Mouse (Mus musculus): Measurements from ENCODE around the gene Lctl.

Lctl gene

GRCm38 (mm10) chr9:64116876-64117275 lies at the start of gene Lctl:
Lctl (plus strand) TSS chr9:64117147.
- DNase-seq = no peak

- no peak for DNase-seq
These were observed 49.2 kb upstream of the Lctl start for GRCm38 (mm10) chr9:64067787-64068186.

- no peak for DNase-seq
These were observed 48.4 kb upstream of the Lctl start for GRCm38 (mm10) chr9:64068571-64068970.

GRCm38 (mm10) chr9:64069131-64069530 lies 47.8 kb upstream of the Lctl start:
- DNase-seq = no peak

DNA sequence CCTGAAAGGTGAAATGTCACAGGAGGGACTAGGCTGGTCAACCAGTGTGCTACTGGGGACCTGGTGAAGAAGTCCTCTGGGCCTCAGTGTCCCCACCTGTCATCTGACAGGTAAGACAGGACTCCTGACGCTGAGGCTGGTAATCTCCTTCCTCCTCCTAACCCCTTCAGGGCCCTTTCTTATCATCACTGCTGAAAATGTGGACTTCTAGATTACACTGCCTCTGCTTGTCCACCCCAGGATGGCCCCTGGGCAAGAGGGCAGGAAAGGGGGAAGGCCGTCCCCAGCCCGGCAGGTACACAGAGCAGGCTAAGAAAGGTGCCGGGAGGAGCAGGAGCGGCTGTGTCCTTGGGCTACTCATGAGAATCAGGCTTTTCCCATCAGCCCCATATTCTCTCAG lies 46.3 kb upstream of the Lctl start:
- no peak for DNase-seq

- DNase-seq = no peak
These were observed 42.1 kb upstream of the Lctl start for GRCm38 (mm10) chr9:64074831-64075230.

DNA sequence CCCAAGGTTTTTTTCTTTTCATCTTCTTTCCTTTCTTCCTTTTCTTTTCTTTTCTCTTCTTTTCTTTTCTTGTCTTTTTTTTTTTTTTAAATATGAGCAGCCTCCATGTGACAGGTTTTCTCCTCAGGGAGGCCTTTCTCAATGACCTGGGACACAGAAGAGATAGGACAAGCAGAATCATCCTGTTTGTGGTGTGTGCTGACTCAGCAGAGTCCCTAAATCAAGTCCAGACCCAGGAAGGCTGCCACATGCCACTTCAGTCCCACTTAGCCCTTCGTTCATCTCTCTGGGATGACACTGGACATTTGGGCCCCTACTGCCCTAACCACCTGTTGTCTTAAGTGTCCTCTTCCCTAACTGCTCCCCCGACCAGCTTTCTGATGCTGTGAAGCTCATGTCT lies 40.5 kb upstream of the Lctl start:
- DNase-seq = no peak

DNA sequence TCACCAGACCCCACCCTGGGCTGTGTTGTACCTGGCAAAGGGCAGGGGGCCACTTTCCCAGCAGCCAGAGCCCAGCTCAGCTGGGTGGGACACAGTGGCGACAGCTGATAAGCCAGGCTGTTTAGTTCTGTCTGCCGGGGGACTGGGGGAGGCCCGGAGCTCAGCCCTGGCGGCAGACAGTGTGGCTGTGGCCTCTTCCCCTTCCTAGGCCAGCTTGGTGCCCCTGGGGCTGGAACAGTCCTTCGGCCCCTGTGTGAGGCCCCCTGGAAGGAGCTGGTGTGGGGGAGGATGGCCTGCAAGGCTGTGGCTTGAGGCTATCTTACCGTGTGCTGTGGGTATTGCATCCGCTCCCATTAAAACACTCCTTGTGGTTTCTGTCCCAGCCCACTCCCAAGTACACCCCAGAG lies 38.6 kb upstream of the Lctl start:
- no peak for DNase-seq

DNA sequence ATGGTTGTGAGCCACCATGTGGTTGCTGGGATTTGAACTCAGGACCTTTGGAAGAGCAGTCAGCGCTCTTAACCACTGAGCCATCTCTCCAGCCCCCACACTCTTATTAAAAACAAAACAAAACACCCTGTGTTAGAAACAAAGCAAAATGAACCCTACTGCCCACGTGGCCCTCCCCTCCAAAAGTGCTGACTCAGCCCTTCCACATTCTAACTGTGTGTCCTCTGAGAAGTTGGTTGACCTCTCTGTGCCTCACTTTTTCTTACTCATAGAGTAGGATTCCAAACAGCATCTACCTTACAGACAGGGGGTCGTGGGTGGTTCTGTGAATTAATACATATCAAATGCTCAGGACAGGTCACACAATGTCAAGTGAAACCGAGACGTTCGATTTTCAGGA lies 37.0 kb upstream of the Lctl start:
- no peak for DNase-seq

DNA sequence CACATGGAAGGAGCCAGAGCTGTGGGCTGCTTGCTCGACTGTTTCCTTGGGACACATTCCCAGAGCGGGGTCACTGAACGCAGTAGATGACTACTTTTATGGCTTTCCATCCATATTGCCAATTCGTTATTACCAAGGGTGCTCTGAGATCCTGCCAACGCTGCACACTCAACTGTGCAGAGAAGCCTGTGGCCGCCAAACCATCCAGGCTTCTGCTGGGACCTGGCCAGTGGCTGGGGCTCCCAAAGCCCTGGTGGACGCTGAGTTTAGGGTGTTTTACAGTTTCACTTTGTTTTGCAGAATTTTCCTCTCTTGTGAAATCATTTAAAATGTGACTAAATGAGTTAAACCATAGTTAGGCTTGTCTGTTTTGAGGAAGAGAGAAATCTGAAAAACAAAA lies 32.7 kb upstream of the Lctl start:
- no peak for DNase-seq

- DNase-seq = no peak
These were observed 32.1 kb upstream of the Lctl start for GRCm38 (mm10) chr9:64084661-64085399.

DNA sequence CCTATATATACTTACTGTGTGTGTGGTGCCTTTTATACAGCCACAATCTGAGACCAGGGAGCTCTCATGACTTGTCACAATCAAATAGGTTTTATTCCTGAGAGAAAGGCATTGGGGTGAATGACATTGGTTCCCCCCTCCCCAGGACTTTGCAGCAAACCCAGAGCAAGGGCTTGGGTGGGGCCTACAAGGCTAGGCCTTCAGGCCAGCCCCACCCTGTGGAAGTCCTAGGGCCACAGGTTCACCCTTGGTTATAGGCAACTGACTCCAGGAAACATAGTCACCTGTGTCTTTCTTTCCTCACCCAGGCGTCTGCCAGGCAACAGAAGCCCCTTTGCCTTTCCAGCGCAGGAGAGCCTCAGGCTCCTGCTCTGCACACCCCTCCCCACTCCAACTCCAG lies 31.0 kb upstream of the Lctl start:
- DNase-seq = no peak

DNA sequence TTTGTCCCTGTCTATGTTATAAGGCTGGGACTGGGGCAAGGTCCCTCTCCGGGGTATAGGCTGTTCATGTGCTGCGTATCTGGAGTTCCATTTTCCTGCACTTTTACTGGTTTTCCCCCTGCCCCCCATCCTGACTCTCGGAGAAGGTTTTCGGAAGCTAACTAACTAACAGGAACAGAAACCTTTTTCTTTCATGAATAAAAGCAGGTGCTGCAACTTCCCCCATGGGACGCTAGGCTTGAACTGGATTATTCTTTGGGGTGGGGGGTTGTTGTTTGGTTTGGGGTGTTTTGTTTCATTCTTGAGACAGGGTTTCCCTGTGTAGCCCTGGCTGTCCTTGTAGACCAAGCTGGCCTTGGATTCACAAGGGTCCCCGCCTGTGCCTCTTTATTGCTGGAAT lies 30.4 kb upstream of the Lctl start:
- no peak for DNase-seq

DNA sequence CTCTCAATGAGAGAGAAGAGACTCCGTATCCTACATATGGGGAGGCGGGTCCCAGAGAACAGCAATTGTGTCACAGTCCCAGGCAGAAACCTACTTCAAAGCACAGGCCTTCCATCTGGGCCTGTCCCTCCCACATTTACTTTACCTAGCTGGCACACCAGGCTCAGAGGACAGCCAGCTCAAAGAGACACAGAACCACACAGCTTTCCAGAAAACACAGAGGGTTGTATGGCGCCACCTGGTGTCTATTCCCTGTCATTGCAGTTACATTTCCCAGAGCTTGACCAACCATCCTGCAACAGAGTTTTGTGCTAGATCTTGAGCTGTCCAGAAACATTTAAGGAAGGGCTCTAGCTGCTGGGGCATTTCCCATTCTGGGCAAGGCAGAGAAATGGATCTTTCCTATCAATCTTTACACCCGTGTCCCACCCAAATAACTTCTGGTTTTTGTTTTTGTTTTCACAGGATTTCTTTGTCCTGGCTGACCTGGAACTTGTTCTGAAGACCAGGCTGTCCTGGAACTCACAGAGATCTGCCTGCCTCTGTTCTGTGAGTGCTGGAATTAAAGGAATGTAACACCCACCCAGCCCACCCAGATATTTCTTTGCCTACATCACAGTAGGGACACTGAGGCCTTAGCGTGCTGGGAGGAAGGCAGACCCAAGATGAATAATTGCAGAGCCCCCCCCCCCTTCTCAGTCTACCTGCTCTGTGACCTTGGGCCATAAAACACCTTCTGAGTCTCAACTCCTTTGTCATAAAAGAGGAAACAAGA lies 29.3 kb upstream of the Lctl start:
- peak; percentile 45 for DNase-seq

GRCm38 (mm10) chr9:64088346-64088745 lies 28.6 kb upstream of the Lctl start:
- DNase-seq = no peak

DNA sequence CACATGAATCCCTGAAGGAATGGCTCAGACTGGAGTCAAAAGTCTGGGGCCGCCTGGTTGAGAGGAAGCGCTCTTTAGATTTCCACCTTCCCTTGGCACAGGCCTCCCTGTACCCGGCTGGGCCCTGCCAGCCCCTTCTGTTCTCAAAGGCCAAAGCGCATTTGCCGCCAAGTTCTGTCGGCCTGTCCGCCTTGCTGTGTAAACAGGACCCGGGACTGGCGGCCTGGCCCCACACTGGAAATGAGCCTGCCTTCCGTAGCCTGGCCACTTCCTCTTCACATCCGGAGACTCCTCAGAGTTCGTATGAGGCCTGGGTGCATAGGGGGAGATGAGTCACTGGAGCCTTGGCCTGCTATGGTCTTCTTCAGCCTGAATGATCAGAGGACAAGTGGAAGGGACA lies 27.9 kb upstream of the Lctl start:
- no peak for DNase-seq

- DNase-seq = peak; percentile 9
These were observed 22.9 kb upstream of the Lctl start for GRCm38 (mm10) chr9:64094083-64094482.

DNA sequence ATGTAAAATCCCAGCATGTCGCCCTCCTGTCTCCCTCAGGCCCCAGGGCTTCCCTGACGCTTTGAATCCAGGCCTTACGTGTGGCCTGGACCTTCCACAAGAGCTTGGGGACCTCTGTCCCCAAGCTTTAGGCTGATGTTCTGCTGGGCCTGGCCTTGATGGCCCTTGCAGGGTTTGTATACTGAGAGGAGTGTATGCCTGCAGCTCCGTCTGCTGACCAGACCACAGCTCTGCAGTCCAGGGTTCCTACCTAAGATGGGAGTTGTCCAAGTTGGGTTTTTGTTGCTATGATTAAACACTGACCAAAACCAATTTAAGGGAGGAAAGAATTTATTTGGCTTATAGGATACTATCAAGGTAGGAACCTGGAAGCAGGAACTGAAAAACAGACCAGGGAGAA lies 18.7 kb upstream of the Lctl start:
- DNase-seq = no peak

DNA sequence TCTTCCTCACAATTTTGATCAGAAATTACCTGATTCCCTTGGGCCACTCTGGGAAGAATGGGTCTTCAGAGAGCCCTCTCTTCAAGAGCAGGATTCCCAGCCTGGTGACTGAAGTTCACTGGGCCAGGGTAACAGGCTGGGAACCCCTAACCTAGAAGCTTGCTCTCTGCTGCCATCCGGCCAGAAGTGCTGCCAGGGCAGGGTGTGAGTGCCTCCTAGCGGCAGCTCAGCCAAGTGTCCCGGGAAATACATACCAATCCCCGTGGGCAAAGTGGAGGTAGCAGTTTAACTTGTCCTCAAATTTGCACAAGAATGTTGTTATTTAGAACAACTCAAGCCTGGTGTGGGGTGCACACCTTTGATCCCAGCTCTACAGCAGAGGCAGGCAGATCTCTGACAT lies 16.5 kb upstream of the Lctl start:
- peak; percentile 16 for DNase-seq

DNA sequence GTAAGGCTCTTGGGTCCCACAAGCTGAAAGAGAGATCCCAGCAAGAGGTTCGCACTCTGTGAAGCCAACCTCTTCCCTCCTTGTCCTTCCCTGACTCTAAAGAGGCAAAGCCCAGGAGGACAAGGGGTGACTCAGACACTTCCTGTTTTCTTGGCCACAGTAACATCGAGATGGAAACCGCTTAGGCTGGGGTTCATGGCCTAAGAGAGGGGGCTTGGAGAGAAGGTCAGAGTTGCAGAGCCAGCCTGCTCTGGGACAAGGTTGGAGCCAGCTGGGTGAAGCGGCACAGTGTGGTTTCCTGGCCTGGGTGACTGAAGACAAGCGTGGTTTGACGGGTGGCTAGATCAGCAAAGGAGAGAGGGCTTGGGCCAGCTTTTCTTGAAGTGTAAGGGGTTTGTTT lies 11.6 kb upstream of the Lctl start:
- no peak for DNase-seq

DNA sequence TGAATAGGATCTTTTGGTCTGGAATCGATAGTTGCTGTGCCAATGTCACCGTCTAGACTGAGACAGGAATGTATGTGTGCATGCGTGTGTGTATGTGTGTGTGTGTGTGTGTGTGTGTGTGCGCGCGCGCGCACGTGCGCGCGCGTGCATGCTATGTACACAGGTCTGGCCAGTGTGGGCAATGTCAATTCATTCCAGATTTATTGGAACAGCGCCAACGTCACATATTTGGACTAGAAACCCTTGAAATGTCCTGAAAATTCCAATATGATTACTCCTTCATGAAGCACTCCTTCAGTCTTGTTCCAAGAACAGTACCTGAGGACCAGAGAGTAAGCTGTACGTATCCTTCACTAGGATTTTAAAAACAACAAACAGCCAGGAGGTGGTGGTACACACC lies 6.4 kb upstream of the Lctl start:
- no peak for DNase-seq

DNA sequence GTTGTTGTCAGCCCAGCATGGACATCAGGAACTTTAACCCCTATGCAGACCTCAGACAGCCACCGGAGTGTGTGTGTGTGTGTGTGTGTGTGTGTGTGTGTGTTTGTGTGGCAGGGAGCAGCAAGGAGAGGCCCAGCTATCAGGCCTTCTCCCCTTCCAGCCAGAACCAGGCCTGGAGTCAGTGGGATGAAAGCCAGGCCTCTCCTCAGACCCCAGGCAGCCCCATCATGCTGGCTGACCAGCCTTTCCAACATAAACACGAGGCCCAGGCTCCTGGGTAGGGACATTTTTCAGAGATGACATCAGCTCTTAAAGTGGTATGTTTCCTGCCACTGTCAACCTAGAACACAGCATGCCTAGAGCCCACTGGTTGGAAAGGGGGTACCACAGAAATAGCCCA lies 2.3 kb upstream of the Lctl start:
- DNase-seq = no peak

DNA sequence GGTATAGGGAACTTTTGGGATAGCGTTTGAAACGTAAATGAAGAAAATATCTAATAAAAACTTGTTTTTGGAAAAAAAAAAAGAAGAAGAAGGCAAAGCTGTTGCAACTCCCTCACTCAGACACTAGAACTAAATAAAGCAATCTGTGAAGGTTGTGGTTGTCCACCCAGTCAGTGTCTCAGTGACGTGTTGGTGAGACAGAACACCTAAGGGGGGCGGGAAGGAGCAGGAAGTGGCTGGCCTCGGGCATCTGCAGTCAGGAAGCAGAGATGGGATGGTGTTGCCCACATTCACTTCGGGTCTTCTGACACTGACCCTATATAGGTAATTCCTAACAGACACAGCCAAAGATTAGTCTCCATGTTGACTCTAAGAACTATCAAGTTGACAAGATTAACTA lies 1.2 kb upstream of the Lctl start:
- no peak for DNase-seq

DNA sequence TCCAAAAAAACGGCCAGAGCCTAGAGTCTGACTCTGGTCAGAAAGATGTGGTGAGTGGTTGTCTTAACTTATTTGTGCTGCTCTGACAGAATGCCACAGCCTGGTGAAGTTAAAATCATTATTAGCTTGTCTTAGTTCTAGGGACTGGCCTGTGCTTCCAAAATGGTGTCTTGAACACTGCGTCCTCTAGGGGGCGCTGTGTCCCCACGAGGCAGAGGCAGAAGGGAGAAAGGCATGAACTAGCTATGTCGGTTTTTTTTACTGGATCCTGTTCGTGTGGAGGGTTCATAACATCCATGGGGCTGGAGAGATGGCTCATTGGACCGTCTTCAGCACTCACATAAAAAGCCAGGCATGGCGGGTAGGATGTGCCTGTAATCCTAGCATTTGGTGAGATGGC lies 3.0 kb downstream of the Lctl start:
- no peak for DNase-seq
